Mouse (Mus musculus) macrophage (primary cell): ENCODE measurements around the gene Iffo1. TPM values are rescaled to one million over a fixed set of nuclear protein-coding genes. Genes with fewer than 3 reads are reported as not detected.

ENCODE experiments used
- H3K27ac ChIP-seq: fragments of 350-480 bp; formaldehyde crosslinking; 2 replicates; pipeline ENCODE4 v1.9.0; 2021
- H3K36me3 ChIP-seq: fragments of 350-480 bp; formaldehyde crosslinking; 2 replicates; pipeline ENCODE4 v1.9.0; 2021; ENCODE audit errors: inconsistent target
- H3K4me3 ChIP-seq: fragments of 350-480 bp; formaldehyde crosslinking; 2 replicates; pipeline ENCODE4 v1.9.0; 2021; ENCODE audit errors: inconsistent target
- H3K79me2 ChIP-seq: fragments of 350-480 bp; formaldehyde crosslinking; 2 replicates; pipeline ENCODE4 v1.9.0; 2021; ENCODE audit errors: inconsistent target
- WGBS: methylation state at CpG from one replicate; pipeline ENCODE4 v1.1.7; 2026; ENCODE audit warnings: inconsistent platforms; ENCODE audit not compliant: missing documents; 5-methylcytosine and 5-hydroxymethylcytosine counted together
- polyA plus RNA-seq: library from polyadenylated mRNA; stranded (reverse); fragments of 250-400 nt; gene quantifications from 3 replicates; pipeline ENCODE4 v1.2.4, GENCODE M21; 2018; ENCODE audit warnings: inconsistent platforms
- total RNA-seq, 78 experiments: library from RNA; depleted of rRNA; stranded (reverse); fragments of 250-400 nt; gene quantifications; 1 replicate in 9 of 78; 2 replicates in 24 of 78; 3 replicates in 43 of 78; 4 replicates in 2 of 78; pipeline ENCODE4 v1.2.4; 2018; ENCODE audit warnings: inconsistent platforms in 56 of 78

Gene Iffo1
- 100 to 1,000 TPM in 16 of 26 experiments, 10 to 100 TPM in 10; 28.7 to 216 (median 130) TPM for total RNA-seq (2018; cell fraction: chromatin; rRNA removed)
- 10 to 100 TPM in 21 of 26 experiments, 1 to 10 TPM in 5; 5.2 to 23.5 (median 15.3) TPM for total RNA-seq (2018; cell fraction: cytosol; rRNA removed)
- total RNA-seq (2018; cell fraction: nucleus; rRNA removed) = 100 to 1,000 TPM in 6 of 26 experiments, 10 to 100 TPM in 20; 19.8 to 149 (median 68.8) TPM
- polyA plus RNA-seq = 14.3 to 29.7 TPM (median 18.2 TPM) in 3 replicates

GRCm38 (mm10) chr6:125145001-125145400 lies at the start of gene Iffo1:
TSS of gene Iffo1 (plus strand) at chr6:125145241.
- Histone ChIP-seq H3K79me2 (peaks cover 50% of the 10 kb centered on the region), H3K27ac (peak within 1 kb of the TSS; percentile 82), H3K4me3 (peak within 1 kb of the TSS; percentile 51), H3K36me3 (peaks cover 24% of the 10 kb centered on the region; the same call in 1 of the 2 replicates)
- 2% methylated on average over 16 of the region's 16 CpGs for WGBS

GRCm38 (mm10) chr6:125095391-125096278 lies 49.4 kb upstream of the Iffo1 start, which contains the start of gene Chd4:
TSS of gene Chd4 (plus strand) at chr6:125095981.
- 2% methylated on average over 40 of the region's 45 CpGs for whole genome bisulfite sequencing
- Histone ChIP-seq H3K36me3 (peaks cover 7% of the 10 kb centered on the region), H3K27ac (peak within 1 kb of the TSS; percentile 54), H3K79me2 (peaks cover 40% of the 10 kb centered on the region), H3K4me3 (peak within 1 kb of the TSS; percentile 69)

GRCm38 (mm10) chr6:125096279-125096596 lies 48.8 kb upstream of the Iffo1 start:
- peaks cover 46% of the 10 kb centered on the region for H3K79me2 ChIP-seq
- peaks cover 13% of the 10 kb centered on the region for H3K36me3 ChIP-seq
- H3K27ac ChIP-seq = no peak overlapping the region
- WGBS = 6% methylated on average over 11 of the region's 32 CpGs
- peak overlapping the region; percentile 69 for H3K4me3 ChIP-seq

GRCm38 (mm10) chr6:125096597-125097345 lies 48.3 kb upstream of the Iffo1 start:
- H3K27ac ChIP-seq = peak overlapping the region; percentile 54
- 2% methylated on average over 29 of the region's 44 CpGs for WGBS
- H3K79me2 ChIP-seq = peaks cover 52% of the 10 kb centered on the region
- H3K36me3 ChIP-seq = peaks cover 18% of the 10 kb centered on the region
- peak overlapping the region; percentile 69 for H3K4me3 ChIP-seq

- peak overlapping the region; percentile 69 for H3K4me3 ChIP-seq
- H3K27ac ChIP-seq = peak overlapping the region; percentile 54
- 2% methylated on average over 12 of the region's 12 CpGs for WGBS
- H3K79me2 ChIP-seq = peaks cover 56% of the 10 kb centered on the region
- peaks cover 24% of the 10 kb centered on the region for H3K36me3 ChIP-seq
These were observed 47.7 kb upstream of the Iffo1 start for GRCm38 (mm10) chr6:125097346-125097689.

GRCm38 (mm10) chr6:125097951-125098350 lies 47.1 kb upstream of the Iffo1 start:
- Histone ChIP-seq H3K27ac (peak overlapping the region; percentile 54), H3K36me3 (peaks cover 30% of the 10 kb centered on the region), H3K4me3 (peak overlapping the region; percentile 69), H3K79me2 (peaks cover 56% of the 10 kb centered on the region)
- WGBS = 44% methylated on average over 8 of the region's 8 CpGs

- peaks cover 56% of the 10 kb centered on the region for H3K79me2 ChIP-seq
- H3K27ac ChIP-seq = peak overlapping the region; percentile 54
- H3K36me3 ChIP-seq = peaks cover 31% of the 10 kb centered on the region
- peak overlapping the region; percentile 69; the same call in 1 of the 2 replicates for H3K4me3 ChIP-seq
- 40% methylated on average over 3 of the region's 3 CpGs for WGBS
These were observed 46.5 kb upstream of the Iffo1 start for GRCm38 (mm10) chr6:125098513-125098912.

GRCm38 (mm10) chr6:125099421-125099971 lies 45.5 kb upstream of the Iffo1 start:
- 27% methylated on average over 4 of the region's 5 CpGs for WGBS
- peaks cover 40% of the 10 kb centered on the region for H3K36me3 ChIP-seq
- H3K27ac ChIP-seq = peak overlapping the region; percentile 54
- peak overlapping the region; percentile 8; the same call in 1 of the 2 replicates for H3K4me3 ChIP-seq
- peaks cover 64% of the 10 kb centered on the region for H3K79me2 ChIP-seq

GRCm38 (mm10) chr6:125101444-125101843 lies 43.6 kb upstream of the Iffo1 start:
- Histone ChIP-seq H3K4me3 (no peak overlapping the region), H3K79me2 (peaks cover 64% of the 10 kb centered on the region), H3K27ac (no peak overlapping the region), H3K36me3 (peaks cover 59% of the 10 kb centered on the region)
- WGBS = 100% methylated on average over 8 of the region's 9 CpGs

- peaks cover 38% of the 10 kb centered on the region for H3K79me2 ChIP-seq
- no peak overlapping the region for H3K4me3 ChIP-seq
- WGBS = 100% methylated on average over 4 of the region's 4 CpGs
- peaks cover 87% of the 10 kb centered on the region for H3K36me3 ChIP-seq
- H3K27ac ChIP-seq = no peak overlapping the region
These were observed 40.8 kb upstream of the Iffo1 start for GRCm38 (mm10) chr6:125104223-125104622.

- 100% methylated on average over 2 of the region's 2 CpGs for WGBS
- Histone ChIP-seq H3K79me2 (peaks cover 8% of the 10 kb centered on the region; the same call in 1 of the 2 replicates), H3K4me3 (no peak overlapping the region), H3K36me3 (peaks cover 94% of the 10 kb centered on the region), H3K27ac (no peak overlapping the region)
These were observed 37.3 kb upstream of the Iffo1 start for GRCm38 (mm10) chr6:125107705-125108104.

- Histone ChIP-seq H3K27ac (no peak overlapping the region), H3K79me2 (peaks cover 1% of the 10 kb centered on the region; the same call in 1 of the 2 replicates), H3K36me3 (peaks cover 99% of the 10 kb centered on the region), H3K4me3 (no peak overlapping the region)
- WGBS = 93% methylated on average over 14 of the region's 14 CpGs
These were observed 35.7 kb upstream of the Iffo1 start for GRCm38 (mm10) chr6:125109371-125109770.

- Histone ChIP-seq H3K36me3 (peaks cover 98% of the 10 kb centered on the region), H3K4me3 (no peak overlapping the region), H3K79me2 (no peaks in the 10 kb centered on the region), H3K27ac (no peak overlapping the region)
- WGBS = 97% methylated on average over 7 of the region's 7 CpGs
These were observed 34.1 kb upstream of the Iffo1 start for GRCm38 (mm10) chr6:125110927-125111326.

- Histone ChIP-seq H3K27ac (no peak overlapping the region), H3K36me3 (peaks cover 96% of the 10 kb centered on the region)
These were observed 32.5 kb upstream of the Iffo1 start for GRCm38 (mm10) chr6:125112553-125112952.

More at GRCm38 (mm10) chr6:125112553-125112952, 32.5 kb upstream of the Iffo1 start:
- H3K79me2 ChIP-seq = no peaks in the 10 kb centered on the region
- WGBS = 59% methylated on average over 11 of the region's 11 CpGs
- no peak overlapping the region for H3K4me3 ChIP-seq
